Mouse (Mus musculus): ENCODE results near the gene Rabgap1l. TPM values are rescaled to one million over a fixed set of nuclear protein-coding genes. Genes with fewer than 3 reads are reported as not detected.
"Not testable (repeated sequence)": the region's sequence is repeated elsewhere in the genome, so short reads cannot be mapped to it uniquely, and the experiment has no call there.

Rabgap1l gene
- total and polyA plus RNA-seq, 2 experiments = 6.4 to 78.7 TPM

DNA sequence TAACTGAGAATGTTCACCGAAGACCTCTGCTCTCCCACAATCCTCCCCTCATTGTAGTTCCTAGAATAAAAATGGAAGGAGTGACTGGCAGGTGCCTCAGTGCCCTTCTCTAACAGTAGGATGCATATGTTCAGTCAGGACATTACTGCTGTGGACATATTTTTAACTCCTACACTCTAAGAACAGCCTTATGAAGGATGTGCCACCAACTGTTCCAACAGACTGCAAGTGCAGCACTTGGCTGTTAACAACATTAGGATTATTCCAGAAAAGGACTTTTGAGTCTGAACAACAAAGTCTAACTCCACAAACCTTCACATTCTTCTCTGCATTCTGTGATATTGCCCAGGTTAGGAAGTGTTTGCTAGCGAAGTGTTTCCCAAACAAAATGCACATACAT, 501.0 kb downstream of the Rabgap1l start:
- Histone ChIP-seq H3K79me2 (ENCODE audit: control insufficient read depth, insufficient read depth, low read length) (no peaks in the 10 kb centered on the region), H3K4me3 (ENCODE audit: insufficient read depth, low read depth, low read length) (no peak overlapping the region), H3K4me1 (ENCODE audit: control insufficient read depth, insufficient read depth, low read length) (no peaks in the 10 kb centered on the region), H3K36me3 (ENCODE audit: control insufficient read depth, insufficient read depth, low read length) (no peaks in the 10 kb centered on the region), H3K9ac (ENCODE audit: low read depth, low read length) (no peak overlapping the region), H3K27me3 (ENCODE audit: control insufficient read depth, insufficient read depth, low read length) (no peaks in the 10 kb centered on the region), H3K27ac (replicated peaks; ENCODE audit: insufficient read depth, low read depth, low read length) (no peak overlapping the region)
- 88% methylated on average over 2 of the region's 2 CpGs for WGBS
- TF ChIP-seq CTCF (IDR thresholded peaks at IDR 0.05; ENCODE audit: low read depth, low read length) = no peak
- TF ChIP-seq POLR2A (IDR thresholded peaks at IDR 0.05; ENCODE audit: extremely low read depth, insufficient read depth, low read length) = no peak
- DNase-seq (ENCODE audit: extremely low read depth, low read depth, low spot score) = no peak

GRCm38 (mm10) chr1:160290242-160290641, 502.8 kb downstream of the Rabgap1l start:
- Histone ChIP-seq H3K27ac (replicated peaks; ENCODE audit: insufficient read depth, low read depth, low read length) (no peak overlapping the region), H3K36me3 (ENCODE audit: control insufficient read depth, insufficient read depth, low read length) (no peaks in the 10 kb centered on the region), H3K79me2 (ENCODE audit: control insufficient read depth, insufficient read depth, low read length) (no peaks in the 10 kb centered on the region), H3K4me3 (ENCODE audit: insufficient read depth, low read depth, low read length) (no peak overlapping the region), H3K4me1 (ENCODE audit: control insufficient read depth, insufficient read depth, low read length) (no peaks in the 10 kb centered on the region), H3K9ac (ENCODE audit: low read depth, low read length) (no peak overlapping the region), H3K27me3 (ENCODE audit: control insufficient read depth, insufficient read depth, low read length) (no peaks in the 10 kb centered on the region)
- DNase-seq (ENCODE audit: extremely low read depth, low read depth, low spot score) = no peak
- 77% methylated on average over 9 of the region's 9 CpGs for WGBS
- TF ChIP-seq POLR2A (IDR thresholded peaks at IDR 0.05; ENCODE audit: extremely low read depth, insufficient read depth, low read length) (no peak), CTCF (IDR thresholded peaks at IDR 0.05; ENCODE audit: low read depth, low read length) (no peak)

DNA sequence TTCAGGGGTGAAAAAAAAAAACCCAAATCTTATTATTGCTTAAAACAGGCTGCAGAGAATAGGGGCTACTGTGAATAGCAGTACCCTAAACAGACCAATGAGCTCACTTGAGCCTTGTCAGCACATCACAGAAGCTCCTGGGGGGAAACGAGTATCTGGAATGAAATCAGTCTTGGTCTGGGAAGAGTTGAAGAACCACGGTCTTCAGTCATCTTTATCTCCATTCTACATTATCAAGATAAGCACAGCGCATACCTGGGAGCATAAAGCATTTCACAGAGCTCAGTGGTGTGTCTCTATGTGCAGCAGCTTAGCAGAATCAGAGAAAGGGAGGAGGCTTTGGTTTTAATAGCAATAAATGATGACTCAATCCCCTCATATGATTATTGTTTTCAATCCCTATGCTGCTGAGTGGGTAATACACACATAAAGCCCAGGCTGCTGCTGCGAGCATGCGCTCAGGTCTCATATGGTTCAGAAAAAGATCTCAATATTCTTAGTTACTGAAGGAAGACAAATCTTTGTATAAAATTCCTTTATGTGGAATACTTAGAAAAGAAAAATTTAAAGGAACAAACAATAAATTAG, 505.9 kb downstream of the Rabgap1l start:
- Histone ChIP-seq H3K79me2 (ENCODE audit: control insufficient read depth, insufficient read depth, low read length) (no peaks in the 10 kb centered on the region), H3K4me3 (ENCODE audit: insufficient read depth, low read depth, low read length) (no peak overlapping the region), H3K4me1 (ENCODE audit: control insufficient read depth, insufficient read depth, low read length) (no peaks in the 10 kb centered on the region), H3K27me3 (ENCODE audit: control insufficient read depth, insufficient read depth, low read length) (no peaks in the 10 kb centered on the region), H3K36me3 (ENCODE audit: control insufficient read depth, insufficient read depth, low read length) (no peaks in the 10 kb centered on the region), H3K27ac (replicated peaks; ENCODE audit: insufficient read depth, low read depth, low read length) (no peak overlapping the region), H3K9ac (ENCODE audit: low read depth, low read length) (no peak overlapping the region)
- DNase-seq (ENCODE audit: extremely low read depth, low read depth, low spot score) = no peak
- TF ChIP-seq POLR2A (IDR thresholded peaks at IDR 0.05; ENCODE audit: extremely low read depth, insufficient read depth, low read length) (no peak), CTCF (IDR thresholded peaks at IDR 0.05; ENCODE audit: low read depth, low read length) (no peak)
- 70% methylated on average over 5 of the region's 5 CpGs for WGBS

DNA sequence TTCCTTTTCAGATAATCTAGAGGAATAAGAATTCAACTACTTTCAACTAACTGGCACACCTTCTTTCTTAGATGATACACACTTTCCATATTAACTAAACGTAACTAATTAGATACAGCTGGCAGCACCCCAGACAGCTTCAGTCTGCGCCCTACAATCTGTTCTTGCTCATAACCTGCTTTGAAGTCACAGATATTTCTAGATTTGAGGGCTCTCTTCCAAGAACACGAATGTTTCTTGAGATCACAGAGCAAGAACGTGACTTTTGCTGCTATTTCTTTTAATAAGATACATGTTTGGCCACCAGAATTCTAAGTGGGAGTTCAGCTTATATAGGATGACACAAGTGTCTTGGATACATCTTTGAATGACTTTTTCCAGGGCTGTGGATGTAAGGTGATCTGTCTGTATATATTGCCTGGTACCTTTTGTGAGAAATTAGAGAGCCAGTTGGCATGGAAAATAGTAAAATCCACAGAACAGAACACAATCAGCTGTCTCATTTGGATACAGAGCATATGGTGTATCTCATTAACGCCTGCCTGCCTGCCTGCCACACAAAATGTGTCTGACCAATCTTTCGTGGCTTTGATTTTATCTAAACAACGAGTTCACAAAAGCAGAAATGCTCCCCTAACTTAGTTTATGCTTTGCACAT, 506.5 kb downstream of the Rabgap1l start:
- Histone ChIP-seq H3K36me3 (ENCODE audit: control insufficient read depth, insufficient read depth, low read length) (no peaks in the 10 kb centered on the region), H3K4me3 (ENCODE audit: insufficient read depth, low read depth, low read length) (no peak overlapping the region), H3K9ac (ENCODE audit: low read depth, low read length) (no peak overlapping the region), H3K4me1 (ENCODE audit: control insufficient read depth, insufficient read depth, low read length) (no peaks in the 10 kb centered on the region), H3K79me2 (ENCODE audit: control insufficient read depth, insufficient read depth, low read length) (no peaks in the 10 kb centered on the region), H3K27me3 (ENCODE audit: control insufficient read depth, insufficient read depth, low read length) (no peaks in the 10 kb centered on the region), H3K27ac (replicated peaks; ENCODE audit: insufficient read depth, low read depth, low read length) (no peak overlapping the region)
- WGBS = 83% methylated on average over 7 of the region's 7 CpGs
- TF ChIP-seq CTCF (IDR thresholded peaks at IDR 0.05; ENCODE audit: low read depth, low read length) (no peak), POLR2A (IDR thresholded peaks at IDR 0.05; ENCODE audit: extremely low read depth, insufficient read depth, low read length) (no peak)
- no peak for DNase-seq (ENCODE audit: extremely low read depth, low read depth, low spot score)

GRCm38 (mm10) chr1:160284241-160284640, 508.8 kb downstream of the Rabgap1l start:
- no peaks in the 10 kb centered on the region for H3K79me2 ChIP-seq (ENCODE audit: control insufficient read depth, insufficient read depth, low read length)
- no peaks in the 10 kb centered on the region for H3K36me3 ChIP-seq (ENCODE audit: control insufficient read depth, insufficient read depth, low read length)
- no peak for DNase-seq (ENCODE audit: extremely low read depth, low read depth, low spot score)
- H3K27me3 ChIP-seq (ENCODE audit: control insufficient read depth, insufficient read depth, low read length) = no peaks in the 10 kb centered on the region
- H3K9ac ChIP-seq (ENCODE audit: low read depth, low read length) = no peak overlapping the region
- TF ChIP-seq CTCF (IDR thresholded peaks at IDR 0.05; ENCODE audit: low read depth, low read length) = no peak
- TF ChIP-seq POLR2A (IDR thresholded peaks at IDR 0.05; ENCODE audit: extremely low read depth, insufficient read depth, low read length) = no peak
- H3K27ac ChIP-seq (replicated peaks; ENCODE audit: insufficient read depth, low read depth, low read length) = no peak overlapping the region
- 94% methylated on average over 4 of the region's 4 CpGs for WGBS
- H3K4me1 ChIP-seq (ENCODE audit: control insufficient read depth, insufficient read depth, low read length) = peaks cover 5% of the 10 kb centered on the region; the same call in 1 of the 2 replicates
- H3K4me3 ChIP-seq (ENCODE audit: insufficient read depth, low read depth, low read length) = no peak overlapping the region

DNA sequence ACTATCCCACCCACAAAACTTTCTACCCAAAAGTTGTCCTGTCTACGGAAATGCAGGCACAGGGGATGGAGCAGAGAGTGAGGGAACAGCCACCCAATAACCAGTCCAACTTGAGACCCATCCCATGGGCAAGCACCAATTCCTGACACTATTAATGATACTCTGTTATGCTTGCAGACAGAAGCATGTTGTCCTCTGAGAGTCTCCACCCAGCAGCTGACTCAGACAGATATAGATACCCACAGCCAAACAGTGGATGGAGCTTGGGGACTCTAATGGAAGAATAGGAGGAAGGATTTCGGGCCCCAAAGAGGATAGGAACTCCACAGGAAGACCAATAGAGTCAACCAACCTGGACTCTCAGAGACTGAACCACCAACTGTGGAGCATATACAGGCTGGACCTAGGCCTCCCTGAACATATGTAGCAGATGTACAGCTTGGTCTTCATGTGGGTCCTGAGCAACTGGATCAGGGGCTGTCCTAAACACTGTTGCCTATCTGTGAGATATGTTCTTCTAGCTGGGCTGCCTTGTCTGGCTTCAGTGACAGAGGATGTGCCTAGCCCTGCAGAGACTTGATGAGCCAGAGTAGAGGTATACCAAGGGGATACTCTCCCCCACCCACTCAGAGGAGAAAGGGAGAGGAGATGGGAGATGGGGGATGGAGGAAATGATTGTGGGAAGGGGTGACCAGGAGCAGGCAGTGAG, 510.7 kb downstream of the Rabgap1l start:
- H3K27ac ChIP-seq (replicated peaks; ENCODE audit: insufficient read depth, low read depth, low read length); H3K9ac ChIP-seq (ENCODE audit: low read depth, low read length); H3K27me3 ChIP-seq (ENCODE audit: control insufficient read depth, insufficient read depth, low read length); H3K4me3 ChIP-seq (ENCODE audit: insufficient read depth, low read depth, low read length); H3K36me3 ChIP-seq (ENCODE audit: control insufficient read depth, insufficient read depth, low read length); H3K4me1 ChIP-seq (ENCODE audit: control insufficient read depth, insufficient read depth, low read length); H3K79me2 ChIP-seq (ENCODE audit: control insufficient read depth, insufficient read depth, low read length); DNase-seq (ENCODE audit: extremely low read depth, low read depth, low spot score): not testable (repeated sequence)
- 95% methylated on average over 2 of the region's 2 CpGs for WGBS
